ENCODE assay signal across 25 mouse cellular contexts in genomic region chr10:114567891-114568290, GRCm38 (mm10).
A peak's percentile ranks its signal among the peaks of the same experiment; 100 is the strongest.
DNase-seq lines count a peak whose midpoint lies in the region; TF ChIP-seq lines count a peak whose summit lies in the region.
"Had no signal": no experiment of that assay in that cellular context is flagged by ENCODE, and none has a peak within 500 bp of the region (broad histone marks: within the 10 kb centered on the region; RNA-seq: fewer than 3 reads in every experiment).

No protein-coding gene starts in this region.

- no peaks in the 10 kb centered on the region for H3K36me3 ChIP-seq in midbrain, embryonic 10.5 days
- H3K36me3 ChIP-seq: forebrain, embryonic 10.5 days; G1E; heart, embryonic 12.5 days; heart, embryonic 15.5 days had no signal

- H3K4me1 ChIP-seq in midbrain, embryonic 10.5 days: no peaks in the 10 kb centered on the region
- H3K4me1 ChIP-seq: forebrain, embryonic 10.5 days; forebrain, embryonic 13.5 days; heart, embryonic 12.5 days; heart, embryonic 15.5 days had no signal

- DNase-seq in layer of hippocampus, adult 2 months (ENCODE audit: low spot score in 2 of 2): peak; percentile 7 to 21
- no peak for DNase-seq in layer of hippocampus, postnatal 36 days
- peak; percentile 39 to 54 for DNase-seq in cerebellum, adult 18-20 months
- peak; percentile 78 for DNase-seq in cerebellum, adult 9-10 months
- no peak for DNase-seq in midbrain, embryonic 10.5 days (ENCODE audit: low spot score)
- no peak for DNase-seq in heart, postnatal 14 days
- DNase-seq in gastrocnemius, postnatal 14 days: no peak
- DNase-seq: adrenal gland, postnatal 10 days; adrenal gland, postnatal 36 days; B cell, adult 2 months; gastrocnemius, adult 2 months; gastrocnemius, postnatal 25 days; heart, adult 18-20 months; heart, postnatal 10 days; heart, postnatal 4 days; kidney, adult 18-20 months had no signal

- H3K4me3 ChIP-seq in layer of hippocampus, adult 2 months: no peak overlapping the region
- no peak overlapping the region for H3K4me3 ChIP-seq in midbrain, embryonic 10.5 days
- H3K4me3 ChIP-seq: forebrain, embryonic 10.5 days; forebrain, embryonic 13.5 days; gastrocnemius, adult 2 months; heart, embryonic 12.5 days; heart, embryonic 15.5 days had no signal

- TF ChIP-seq CTCF in layer of hippocampus, adult 2 months (conservative IDR thresholded peaks at IDR 0.05): no peak

- H3K9me3 ChIP-seq in midbrain, embryonic 10.5 days (replicated peaks): no peaks in the 10 kb centered on the region
- H3K9me3 ChIP-seq: forebrain, embryonic 10.5 days; forebrain, embryonic 13.5 days; heart, embryonic 12.5 days; heart, embryonic 15.5 days had no signal

- H3K27me3 ChIP-seq in midbrain, embryonic 10.5 days (ENCODE audit: low read depth, poor library complexity, severe bottlenecking): no peaks in the 10 kb centered on the region
- H3K27me3 ChIP-seq: CH12.LX; forebrain, embryonic 13.5 days; heart, embryonic 12.5 days; heart, embryonic 15.5 days; Patski had no signal

- WGBS in midbrain, embryonic 10.5 days: 84% methylated on average over 1 of the region's 1 CpGs

- intact Hi-C loops in heart, postnatal 14 days (cut with DNase I): no loop called here
- intact Hi-C loops in gastrocnemius, postnatal 14 days (cut with DNase I; ENCODE audit: low total_unique reads): no loop called here

- H3K27ac ChIP-seq in layer of hippocampus, adult 2 months: peak overlapping the region; percentile 43; the same call in 1 of the 2 replicates
- no peak overlapping the region for H3K27ac ChIP-seq in midbrain, embryonic 10.5 days (replicated peaks)
- H3K27ac ChIP-seq: forebrain, embryonic 10.5 days; forebrain, embryonic 13.5 days; gastrocnemius, adult 2 months; heart, embryonic 15.5 days; hindbrain, embryonic 14.5 days; hindbrain, postnatal 0 days had no signal

Comparison
In these comparisons a context has a peak if more than half of its experiments do, and no peak if none do; other contexts are left out.
1. DNase-seq: peak in layer of hippocampus, adult 2 months (2 of 2), cerebellum, adult 18-20 months (2 of 2) and cerebellum, adult 9-10 months (single experiment); none in layer of hippocampus, postnatal 36 days (0 of 2), midbrain, embryonic 10.5 days (single experiment), heart, postnatal 14 days (0 of 2) and gastrocnemius, postnatal 14 days (single experiment).